In genomic region chr16:17721114-17721808, GRCm38 (mm10) we compare ENCODE assay signal across 8 mouse cellular contexts. TPM values are rescaled to one million over a fixed set of nuclear protein-coding genes. Genes with fewer than 3 reads are reported as not detected.
A peak's percentile ranks its signal among the peaks of the same experiment; 100 is the strongest.
DNase-seq lines count a peak whose midpoint lies in the region; ATAC-seq and TF ChIP-seq lines count a peak whose summit lies in the region.

No protein-coding gene starts in this region.

- H3K4me2 ChIP-seq in lung, embryonic 15.5 days: peak overlapping the region; percentile 92
- peak overlapping the region; percentile 84 for H3K4me2 ChIP-seq in forebrain, embryonic 11.5 days (ENCODE audit: low read depth, low read length, severe bottlenecking)
- peak overlapping the region; percentile 80 for H3K4me2 ChIP-seq in limb, embryonic 15.5 days

- peak overlapping the region; percentile 92 for H3K4me3 ChIP-seq in lung, embryonic 15.5 days
- H3K4me3 ChIP-seq in forebrain, embryonic 11.5 days (ENCODE audit: low read depth, low read length): peak overlapping the region; percentile 86; the same call in 1 of the 2 replicates
- peak overlapping the region; percentile 78 for H3K4me3 ChIP-seq in limb, embryonic 15.5 days
- H3K4me3 ChIP-seq in small intestine, adult 2 months (ENCODE audit: low read depth, low read length): peak overlapping the region; percentile 71

- H3K9ac ChIP-seq in lung, embryonic 15.5 days: peak overlapping the region; percentile 90; the same call in 1 of the 2 replicates
- H3K9ac ChIP-seq in forebrain, embryonic 11.5 days (ENCODE audit: low read length): peak overlapping the region; percentile 20; the same call in 1 of the 2 replicates
- H3K9ac ChIP-seq in limb, embryonic 15.5 days: peak overlapping the region; percentile 85; the same call in 1 of the 2 replicates

- no peaks in the 10 kb centered on the region for H3K36me3 ChIP-seq in lung, embryonic 15.5 days
- no peaks in the 10 kb centered on the region for H3K36me3 ChIP-seq in forebrain, embryonic 11.5 days (ENCODE audit: control insufficient read depth, insufficient read depth, low read length)
- no peaks in the 10 kb centered on the region for H3K36me3 ChIP-seq in limb, embryonic 15.5 days
- H3K36me3 ChIP-seq in small intestine, adult 2 months (ENCODE audit: control insufficient read depth, insufficient read depth, low read length): peaks cover 1% of the 10 kb centered on the region; the same call in 1 of the 2 replicates

- H3K9me3 ChIP-seq in lung, embryonic 15.5 days: no peaks in the 10 kb centered on the region
- H3K9me3 ChIP-seq in forebrain, embryonic 11.5 days (ENCODE audit: control insufficient read depth, low read length): no peaks in the 10 kb centered on the region
- H3K9me3 ChIP-seq in limb, embryonic 15.5 days: no peaks in the 10 kb centered on the region

- WGBS in lung, embryonic 15.5 days: 60% methylated on average over 9 of the region's 9 CpGs
- 71% methylated on average over 9 of the region's 9 CpGs for WGBS in forebrain, embryonic 11.5 days
- 72% methylated on average over 9 of the region's 9 CpGs for WGBS in limb, embryonic 15.5 days
- WGBS in small intestine, adult 2 months: 36% methylated on average over 9 of the region's 9 CpGs

- no peak for TF ChIP-seq POLR2A in small intestine, adult 2 months (IDR thresholded peaks at IDR 0.05; ENCODE audit: low read depth, low read length)

- no peak overlapping the region for H3K27ac ChIP-seq in lung, embryonic 15.5 days
- no peak overlapping the region for H3K27ac ChIP-seq in forebrain, embryonic 11.5 days (ENCODE audit: low read depth, low read length)
- no peak overlapping the region for H3K27ac ChIP-seq in limb, embryonic 15.5 days
- H3K27ac ChIP-seq in small intestine, adult 2 months (ENCODE audit: insufficient read depth, low read depth, low read length): no peak overlapping the region

- ATAC-seq in lung, embryonic 15.5 days (ENCODE audit: borderline replicate concordance, extremely low read depth, low FRiP score, low TSS enrichment): no peak
- no peak for ATAC-seq in forebrain, embryonic 11.5 days (replicated peaks; ENCODE audit: low FRiP score)
- no peak for ATAC-seq in limb, embryonic 15.5 days (ENCODE audit: insufficient number of reproducible peaks, low FRiP score, low TSS enrichment, low read depth)

- DNase-seq in lung, postnatal 10 days: no peak
- DNase-seq in forebrain, embryonic 11.5 days (ENCODE audit: low spot score): no peak
- DNase-seq in adrenal gland, postnatal 4 days (ENCODE audit: low spot score in 2 of 2): no peak
- no peak for DNase-seq in layer of hippocampus, postnatal 25 days (ENCODE audit: extremely low spot score in 1 of 2, low spot score in 1 of 2)
- no peak for DNase-seq in thymus, postnatal 36 days

- TF ChIP-seq CTCF in small intestine, adult 2 months (IDR thresholded peaks at IDR 0.05; ENCODE audit: extremely low read depth, insufficient read length, insufficient replicate concordance, low read depth, low read length): no peak

- H3K27me3 ChIP-seq in lung, embryonic 15.5 days: no peaks in the 10 kb centered on the region
- H3K27me3 ChIP-seq in forebrain, embryonic 11.5 days (ENCODE audit: control insufficient read depth, insufficient read depth, low read length): no peaks in the 10 kb centered on the region
- H3K27me3 ChIP-seq in limb, embryonic 15.5 days: no peaks in the 10 kb centered on the region
- H3K27me3 ChIP-seq in small intestine, adult 2 months (ENCODE audit: control insufficient read depth, insufficient read depth, low read length): no peaks in the 10 kb centered on the region

- H3K4me1 ChIP-seq in lung, embryonic 15.5 days: peaks cover 15% of the 10 kb centered on the region
- peaks cover 7% of the 10 kb centered on the region for H3K4me1 ChIP-seq in forebrain, embryonic 11.5 days (replicated peaks; ENCODE audit: control insufficient read depth, insufficient read depth, low read length)
- peaks cover 15% of the 10 kb centered on the region for H3K4me1 ChIP-seq in limb, embryonic 15.5 days
- peaks cover 7% of the 10 kb centered on the region for H3K4me1 ChIP-seq in small intestine, adult 2 months (ENCODE audit: control insufficient read depth, insufficient read depth, insufficient read length, low read length)

RNA-seq across cellular contexts. Expression of gene Med15, which starts 11.4 kb away (rescaled TPM):
- 37.2 and 41.7 TPM in 2 replicates for polyA plus RNA-seq in lung, embryonic 15.5 days (2015; fragmentation: Nextera tagmentation; extraction: Ambion mirVana)
- polyA plus RNA-seq in forebrain, embryonic 11.5 days (2014; fragmentation: Nextera tagmentation; extraction: Ambion mirVana): 48.1 and 50.9 TPM in 2 replicates
- 40.6 and 42.8 TPM in 2 replicates for polyA plus RNA-seq in limb, embryonic 15.5 days (2015; fragmentation: Nextera tagmentation; extraction: Ambion mirVana)
- 101 and 194 TPM in 2 replicates for polyA plus RNA-seq in small intestine, adult 2 months (2012; rRNA removed)
- 10 to 100 TPM; 68.8 to 70.3 TPM for total RNA-seq in adrenal gland, postnatal 4 days (2021)
- total RNA-seq in layer of hippocampus, postnatal 25 days (2021): 10 to 100 TPM; 62.7 to 82.2 TPM

RNA-seq across cellular contexts. Expression of gene Klhl22, which starts 38.2 kb away (rescaled TPM):
- polyA plus RNA-seq in lung, embryonic 15.5 days (2015; fragmentation: Nextera tagmentation; extraction: Ambion mirVana): 61.2 and 66.0 TPM in 2 replicates
- 54.6 and 57.7 TPM in 2 replicates for polyA plus RNA-seq in forebrain, embryonic 11.5 days (2014; fragmentation: Nextera tagmentation; extraction: Ambion mirVana)
- polyA plus RNA-seq in limb, embryonic 15.5 days (2015; fragmentation: Nextera tagmentation; extraction: Ambion mirVana): 83.9 and 88.5 TPM in 2 replicates
- 34.8 and 60.9 TPM in 2 replicates for polyA plus RNA-seq in small intestine, adult 2 months (2012; rRNA removed)
- total RNA-seq in adrenal gland, postnatal 4 days (2021): 10 to 100 TPM; 52.3 TPM
- total RNA-seq in layer of hippocampus, postnatal 25 days (2021): 100 to 1,000 TPM in 1 of 2 experiments, 10 to 100 TPM in 1; 97.3 to 103 TPM

Comparison
In these comparisons a context has a peak if more than half of its experiments do, and no peak if none do; other contexts are left out.
1. H3K9ac ChIP-seq: peak in every context shown above with its lines; median percentile 90 in lung, embryonic 15.5 days; 85 in limb, embryonic 15.5 days; 20 in forebrain, embryonic 11.5 days.